Mouse (Mus musculus) forebrain, embryonic 13.5 days (tissue): ENCODE results near the gene Cebpa. TPM values are rescaled to one million over a fixed set of nuclear protein-coding genes. Genes with fewer than 3 reads are reported as not detected.
A peak's percentile ranks its signal among the peaks of the same experiment; 100 is the strongest.

Source experiments
- ATAC-seq: fragments of 200-750 bp; cut with Nextera tagmentation; 2 replicates; pipeline ENCODE4 v1.8.0; 2017
- H3K27ac ChIP-seq: fragments of 300-500 bp; sonication (generic); 2 replicates; pipeline ENCODE4 v1.5.1; 2015; ENCODE audit warnings: inconsistent platforms, mild to moderate bottlenecking, moderate library complexity
- H3K27me3 ChIP-seq: fragments of 300-500 bp; sonication (generic); 2 replicates; pipeline ENCODE4 v1.6.1; 2015; ENCODE audit warnings: mild to moderate bottlenecking, inconsistent platforms
- H3K36me3 ChIP-seq: fragments of 300-500 bp; sonication (generic); 2 replicates; pipeline ENCODE4 v1.6.1; 2015; ENCODE audit warnings: mild to moderate bottlenecking, inconsistent platforms; ENCODE audit not compliant: poor library complexity, severe bottlenecking
- H3K4me1 ChIP-seq: fragments of 300-500 bp; sonication (generic); 2 replicates; pipeline ENCODE4 v1.6.1; 2015; ENCODE audit warnings: inconsistent platforms
- H3K4me2 ChIP-seq: fragments of 300-500 bp; sonication (generic); 2 replicates; pipeline ENCODE4 v1.6.1; 2015; ENCODE audit warnings: inconsistent platforms, mild to moderate bottlenecking, moderate library complexity
- H3K4me3 ChIP-seq: fragments of 300-500 bp; sonication (generic); 2 replicates; pipeline ENCODE4 v1.5.1; 2015; ENCODE audit warnings: mild to moderate bottlenecking, inconsistent platforms
- H3K9ac ChIP-seq: fragments of 300-500 bp; sonication (generic); 2 replicates; pipeline ENCODE4 v1.6.1; 2015; ENCODE audit warnings: mild to moderate bottlenecking, inconsistent platforms
- H3K9me3 ChIP-seq: fragments of 300-500 bp; sonication (generic); replicated peaks from 2 replicates; pipeline ENCODE4 v1.6.1; 2016; ENCODE audit warnings: inconsistent platforms
- WGBS: fragments of 180-500 bp; shearing (Covaris S2); methylation state at CpG from one replicate; pipeline ENCODE4 v1.1.7; 2015; 5-methylcytosine and 5-hydroxymethylcytosine counted together
- polyA plus RNA-seq: library from polyadenylated mRNA; unstranded; fragments of >200 nt; fragmentation: Nextera tagmentation; extraction: Ambion mirVana; gene quantifications from 2 replicates; pipeline ENCODE4 v1.2.1, GENCODE M21; 2015

The Cebpa gene
- polyA plus RNA-seq: 0.24 and 0.35 TPM in 2 replicates

DNA sequence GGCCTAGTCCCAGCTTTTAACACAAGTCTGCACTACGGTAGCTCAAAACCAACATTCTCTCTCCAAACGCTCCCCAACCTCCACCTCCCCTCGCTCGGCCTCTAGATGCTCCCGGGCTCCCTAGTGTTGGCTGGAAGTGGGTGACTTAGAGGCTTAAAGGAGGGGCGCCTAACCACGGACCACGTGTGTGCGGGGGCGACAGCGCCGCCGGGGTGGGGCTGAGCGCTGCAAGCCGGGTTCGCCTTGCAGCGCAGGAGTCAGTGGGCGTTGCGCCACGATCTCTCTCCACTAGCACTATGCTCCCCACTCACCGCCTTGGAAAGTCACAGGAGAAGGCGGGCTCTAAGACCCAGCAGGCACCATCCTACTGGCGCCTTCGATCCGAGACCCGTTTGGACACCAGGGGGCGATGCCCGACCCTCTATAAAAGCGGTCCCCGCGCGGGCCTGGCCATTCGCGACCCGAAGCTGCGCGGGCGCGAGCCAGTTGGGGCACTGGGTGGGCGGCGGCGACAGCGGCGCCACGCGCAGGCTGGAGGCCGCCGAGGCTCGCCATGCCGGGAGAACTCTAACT, at the start of gene Cebpa:
Gene Cebpa, plus strand, starts transcription at position 453 of the 573 bp plus-strand sequence.
- Histone ChIP-seq H3K9ac (peak within 1 kb of the TSS; percentile 65), H3K4me3 (peak within 1 kb of the TSS; percentile 57), H3K27me3 (peaks cover 82% of the 10 kb centered on the region), H3K4me2 (peak within 1 kb of the TSS; percentile 98), H3K36me3 (no peaks in the 10 kb centered on the region), H3K4me1 (peaks cover 41% of the 10 kb centered on the region), H3K9me3 (no peaks in the 10 kb centered on the region), H3K27ac (no peak within 1 kb of the TSS)
- peak; percentile 88 for ATAC-seq
- WGBS: under 1% methylated on average over 50 of the region's 50 CpGs

DNA sequence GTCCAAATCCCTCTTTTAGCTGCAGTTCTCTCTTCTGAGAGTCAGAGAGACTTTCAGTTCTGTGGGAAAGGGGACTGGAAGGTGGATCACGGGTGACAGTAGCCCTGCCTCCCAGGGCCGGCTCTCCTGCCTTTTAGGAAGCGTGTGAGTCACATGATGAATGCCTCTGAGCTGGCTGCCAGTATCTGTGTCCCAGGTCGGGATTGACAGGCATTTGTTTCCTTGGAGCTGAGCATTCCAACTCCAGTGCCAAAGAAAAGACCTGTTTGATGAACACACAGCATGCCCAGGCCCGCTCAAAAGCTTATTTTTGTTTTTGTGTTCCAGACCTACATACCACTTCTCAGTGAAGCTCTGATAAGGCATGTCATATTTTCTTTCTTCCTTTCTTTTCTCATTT, 42.4 kb upstream of the Cebpa start:
- H3K4me3 ChIP-seq: no peak overlapping the region
- H3K4me1 ChIP-seq: 0 out of 2 replicates have a peak, but pooled peaks cover 3% of the 10 kb centered on the region
- H3K9me3 ChIP-seq: no peaks in the 10 kb centered on the region
- no peaks in the 10 kb centered on the region for H3K36me3 ChIP-seq
- no peak overlapping the region for H3K27ac ChIP-seq
- no peak overlapping the region for H3K4me2 ChIP-seq
- H3K9ac ChIP-seq: no peak overlapping the region
- WGBS: 40% methylated on average over 5 of the region's 5 CpGs
- ATAC-seq: no peak
- H3K27me3 ChIP-seq: no peaks in the 10 kb centered on the region

DNA sequence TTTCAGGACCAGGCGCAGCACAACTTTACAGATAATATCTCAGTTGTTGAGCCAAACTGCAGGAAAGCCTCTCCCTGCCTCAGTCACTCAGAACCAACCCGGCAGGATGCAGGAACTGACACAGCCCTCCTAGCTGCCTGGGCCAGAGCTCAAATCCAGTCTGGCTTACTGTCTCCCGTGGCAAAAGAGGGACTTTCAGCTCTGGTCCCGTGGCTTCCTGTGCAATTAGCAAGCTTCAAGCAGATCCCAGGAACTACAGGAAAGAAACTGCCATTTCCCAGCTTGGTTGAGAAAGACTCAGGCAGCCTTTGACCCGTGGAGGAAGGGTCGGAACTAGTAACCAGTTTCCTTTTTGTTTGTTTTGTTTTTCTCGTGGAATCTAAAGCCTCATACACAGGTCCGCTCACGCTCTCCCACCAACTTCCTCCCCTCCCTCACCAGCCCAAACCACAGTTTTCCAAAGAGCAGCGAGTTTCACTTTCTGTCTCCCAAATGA, 38.2 kb upstream of the Cebpa start:
- ATAC-seq: no peak
- Histone ChIP-seq H3K4me1 (peaks cover 7% of the 10 kb centered on the region), H3K36me3 (no peaks in the 10 kb centered on the region)

DNA sequence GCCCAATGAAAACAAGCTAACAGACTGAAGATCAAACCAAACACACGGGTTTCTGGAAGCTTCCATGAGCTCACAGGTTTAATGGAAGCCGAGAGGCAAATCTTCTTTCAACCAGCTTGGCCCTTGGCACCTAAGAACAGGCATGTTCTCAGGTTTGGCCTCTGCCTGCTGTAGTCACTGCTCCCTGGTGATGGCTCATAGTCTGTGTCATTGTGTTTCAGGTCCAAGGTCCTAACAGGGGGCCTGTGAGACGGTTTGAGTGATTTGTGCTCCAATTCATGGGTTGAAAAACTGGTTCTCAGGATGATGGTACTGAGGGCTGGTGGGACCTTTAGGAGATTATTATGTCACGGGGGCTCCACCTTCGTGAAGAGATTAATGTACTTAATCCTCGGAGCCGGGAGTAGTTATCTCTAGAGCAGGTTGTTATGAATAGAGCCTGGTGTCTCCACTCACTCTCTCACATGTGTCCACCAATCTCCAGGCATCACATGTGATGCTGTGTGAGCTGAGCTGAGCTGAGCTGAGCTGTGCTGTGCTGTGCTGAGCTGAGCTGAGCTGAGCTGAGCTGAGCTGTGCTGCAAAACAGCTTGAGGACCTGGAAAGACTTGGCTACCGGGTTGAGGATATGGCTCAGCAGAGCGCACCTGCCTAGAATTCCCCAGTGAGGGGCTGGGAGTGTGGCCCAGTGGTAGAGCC, 37.5 kb upstream of the Cebpa start:
- WGBS: 75% methylated on average over 9 of the region's 9 CpGs

More for the DNA sequence above, 38.2 kb upstream of the Cebpa start:
- Histone ChIP-seq H3K27ac (no peak overlapping the region; the same call in 1 of the 2 replicates), H3K4me3 (no peak overlapping the region), H3K9me3 (no peaks in the 10 kb centered on the region), H3K27me3 (0 out of 2 replicates have a peak, but pooled peaks cover 4% of the 10 kb centered on the region), H3K9ac (no peak overlapping the region), H3K4me2 (no peak overlapping the region)
- WGBS: 51% methylated on average over 10 of the region's 10 CpGs

DNA sequence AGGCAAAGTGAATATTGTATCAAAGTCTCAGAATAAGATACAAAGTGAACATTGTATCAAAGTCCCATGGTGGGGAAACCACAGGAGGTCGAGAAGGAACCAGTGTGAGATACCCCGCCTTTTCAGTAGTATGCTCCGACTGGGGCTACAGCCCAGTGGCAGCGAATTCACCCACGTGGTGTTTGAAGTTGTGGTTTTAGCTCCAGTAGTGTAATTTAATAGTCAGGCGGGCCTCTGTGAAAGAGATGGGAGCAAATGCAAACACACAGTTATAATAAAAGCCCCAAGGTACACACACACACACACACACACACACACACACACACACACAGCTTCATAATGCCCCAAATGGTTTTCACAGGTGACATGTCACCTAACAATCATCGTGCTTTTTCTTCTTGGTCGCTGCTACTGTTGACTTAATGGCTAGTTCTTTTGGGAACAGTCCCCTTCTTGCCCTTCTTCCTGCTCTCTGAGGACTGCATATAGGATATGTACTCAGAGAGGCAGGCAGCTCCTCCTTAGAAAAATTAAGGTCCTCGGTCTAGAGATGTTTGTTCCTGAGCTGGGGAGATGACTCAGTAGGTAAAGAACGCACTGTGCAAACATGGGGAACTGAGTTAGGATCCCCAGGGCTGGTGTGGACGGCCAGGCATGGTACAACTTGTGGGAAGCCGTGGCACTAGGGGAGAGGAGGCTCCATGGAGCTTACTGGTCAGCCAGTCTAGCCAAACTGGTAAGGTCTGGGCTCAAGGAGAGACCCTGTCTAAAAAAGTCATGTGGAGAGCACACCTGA, 34.3 kb upstream of the Cebpa start:
- Histone ChIP-seq H3K9ac (no peak overlapping the region), H3K9me3 (no peaks in the 10 kb centered on the region), H3K4me2 (no peak overlapping the region), H3K4me1 (peaks cover 23% of the 10 kb centered on the region), H3K36me3 (no peaks in the 10 kb centered on the region), H3K4me3 (no peak overlapping the region), H3K27me3 (0 out of 2 replicates have a peak, but pooled peaks cover 4% of the 10 kb centered on the region), H3K27ac (no peak overlapping the region)
- WGBS: 82% methylated on average over 12 of the region's 12 CpGs
- no peak for ATAC-seq

More for the DNA sequence above, 37.5 kb upstream of the Cebpa start:
- Histone ChIP-seq H3K4me1 (peaks cover 14% of the 10 kb centered on the region), H3K27ac (no peak overlapping the region), H3K9ac (no peak overlapping the region), H3K9me3 (no peaks in the 10 kb centered on the region), H3K4me3 (no peak overlapping the region), H3K27me3 (0 out of 2 replicates have a peak, but pooled peaks cover 4% of the 10 kb centered on the region), H3K36me3 (no peaks in the 10 kb centered on the region), H3K4me2 (no peak overlapping the region)
- ATAC-seq: no peak

DNA sequence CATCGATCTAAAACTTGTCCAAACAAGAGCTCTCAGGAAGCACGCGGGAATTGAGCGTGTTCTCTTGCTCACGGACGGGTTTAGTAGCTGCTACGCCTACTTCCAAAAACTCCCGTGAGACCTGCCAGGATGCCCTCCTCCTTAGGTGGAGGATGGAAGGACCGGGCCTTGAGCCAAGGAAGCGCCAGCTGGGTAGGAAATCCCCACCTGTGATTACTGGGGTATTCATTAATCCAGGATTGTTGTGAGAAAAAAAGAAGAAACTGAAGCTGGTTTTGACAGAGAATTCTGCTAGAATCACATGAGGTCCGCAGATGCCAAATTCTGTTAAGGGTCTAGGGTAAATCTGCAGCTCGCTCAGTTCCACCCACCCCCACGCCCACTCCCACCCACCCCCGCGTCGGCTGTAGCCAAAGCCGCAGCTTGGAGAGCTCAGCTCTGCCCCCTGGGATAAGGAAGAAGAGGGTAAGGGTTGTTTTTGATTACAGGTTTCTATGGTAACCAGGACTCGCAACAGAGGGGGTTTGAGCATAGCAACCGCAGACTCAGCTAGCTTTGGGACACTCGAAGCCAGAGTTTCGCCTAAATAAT, 32.7 kb upstream of the Cebpa start:
- ATAC-seq: peak; percentile 83
- H3K4me2 ChIP-seq: peak overlapping the region; percentile 57
- peak overlapping the region; percentile 23 for H3K4me3 ChIP-seq
- 0 out of 2 replicates have a peak overlapping the region, but pooled peaks have one; percentile 8 for H3K9ac ChIP-seq
- H3K27me3 ChIP-seq: 0 out of 2 replicates have a peak, but pooled peaks cover 4% of the 10 kb centered on the region
- peak overlapping the region; percentile 14; the same call in 1 of the 2 replicates for H3K27ac ChIP-seq
- peaks cover 20% of the 10 kb centered on the region for H3K4me1 ChIP-seq
- no peaks in the 10 kb centered on the region for H3K36me3 ChIP-seq
- no peaks in the 10 kb centered on the region for H3K9me3 ChIP-seq
- WGBS: 1% methylated on average over 21 of the region's 21 CpGs

DNA sequence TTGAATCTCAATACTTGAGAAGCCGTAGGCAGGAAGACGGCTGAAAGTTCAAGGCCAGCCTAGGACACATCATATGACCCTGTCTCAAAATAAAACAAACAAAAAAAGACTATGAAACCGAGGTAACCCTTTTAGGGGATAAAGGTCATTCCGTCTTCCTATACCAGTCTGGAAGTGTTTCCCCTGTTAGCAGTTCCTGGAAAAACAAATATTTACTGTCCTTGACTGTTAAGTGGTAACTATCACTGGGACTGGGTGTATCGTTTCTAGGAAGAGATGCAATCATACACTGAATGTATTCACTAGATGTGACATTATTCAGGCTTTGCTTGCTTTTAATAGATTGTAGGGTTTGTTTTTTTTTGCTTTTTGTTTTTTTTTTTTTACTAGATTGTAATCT, 28.5 kb upstream of the Cebpa start:
- 88% methylated on average over 5 of the region's 5 CpGs for WGBS
- Histone ChIP-seq H3K27me3 (no peaks in the 10 kb centered on the region), H3K4me2 (no peak overlapping the region), H3K4me3 (no peak overlapping the region), H3K9me3 (no peaks in the 10 kb centered on the region), H3K4me1 (peaks cover 17% of the 10 kb centered on the region), H3K27ac (no peak overlapping the region), H3K36me3 (no peaks in the 10 kb centered on the region), H3K9ac (no peak overlapping the region)
- no peak for ATAC-seq

DNA sequence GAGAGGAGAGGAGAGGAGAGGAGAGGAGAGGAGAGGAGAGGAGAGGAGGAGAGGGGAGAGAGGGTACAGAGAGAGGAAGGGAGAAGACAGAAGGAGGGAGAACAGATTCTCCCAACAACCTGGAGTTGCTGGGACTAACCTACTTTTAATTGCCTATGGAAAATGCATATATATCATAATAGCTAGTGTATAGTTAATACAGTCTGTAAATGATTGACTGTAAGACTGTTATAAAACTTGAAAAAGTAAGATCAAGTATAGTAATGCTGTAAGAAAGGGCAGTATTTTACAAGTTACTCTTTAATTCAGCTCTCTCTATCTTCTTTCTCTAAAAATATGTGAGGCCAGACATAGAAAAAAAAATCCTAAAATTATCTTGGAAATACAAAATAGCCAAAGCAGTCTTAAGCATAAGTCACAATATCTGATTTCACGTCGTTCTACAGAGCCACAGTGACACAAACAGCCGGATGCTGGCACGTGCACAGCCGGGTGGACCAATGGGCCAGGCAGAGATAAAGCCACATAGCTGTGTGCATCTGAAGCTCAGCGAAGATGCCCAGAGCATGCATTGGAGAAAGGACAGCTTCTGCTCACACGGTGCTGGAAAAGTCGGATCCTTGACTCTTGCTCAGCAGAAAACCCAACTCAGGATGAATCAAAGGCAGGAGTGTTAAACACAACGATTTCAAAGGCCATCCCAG, 24.0 kb upstream of the Cebpa start:
- H3K27ac ChIP-seq: no peak overlapping the region
- no peaks in the 10 kb centered on the region for H3K4me1 ChIP-seq
- no peaks in the 10 kb centered on the region for H3K27me3 ChIP-seq
- WGBS: 80% methylated on average over 9 of the region's 9 CpGs
- no peaks in the 10 kb centered on the region for H3K36me3 ChIP-seq
- H3K4me2 ChIP-seq: no peak overlapping the region
- H3K9ac ChIP-seq: no peak overlapping the region
- H3K4me3 ChIP-seq: no peak overlapping the region
- no peak for ATAC-seq
- no peaks in the 10 kb centered on the region for H3K9me3 ChIP-seq

DNA sequence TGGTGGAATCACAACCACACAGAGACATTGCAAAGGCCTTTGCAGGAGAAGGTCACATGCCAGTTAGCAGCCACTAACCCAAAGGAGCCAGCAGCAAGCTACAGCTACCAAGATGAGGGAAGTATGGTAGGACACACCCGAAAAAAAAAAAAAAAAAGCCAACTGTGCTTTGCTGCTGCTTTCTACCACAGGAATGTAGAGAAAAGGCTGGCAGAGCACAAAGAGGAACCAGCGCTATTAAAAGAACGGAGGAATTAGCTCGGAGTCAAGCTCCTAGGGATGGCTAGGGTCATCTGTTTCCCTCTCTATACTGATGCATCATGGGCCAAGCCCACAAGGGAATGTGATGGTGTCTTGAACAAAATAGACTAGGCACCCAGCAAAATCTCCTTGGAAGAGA, 20.3 kb upstream of the Cebpa start:
- no peak overlapping the region for H3K9ac ChIP-seq
- ATAC-seq: no peak
- no peak overlapping the region for H3K27ac ChIP-seq
- 82% methylated on average over 4 of the region's 4 CpGs for WGBS
- no peaks in the 10 kb centered on the region for H3K36me3 ChIP-seq
- H3K4me1 ChIP-seq: no peaks in the 10 kb centered on the region
- H3K27me3 ChIP-seq: no peaks in the 10 kb centered on the region
- 0 out of 2 replicates have a peak, but pooled peaks cover 3% of the 10 kb centered on the region for H3K9me3 ChIP-seq
- no peak overlapping the region for H3K4me3 ChIP-seq
- H3K4me2 ChIP-seq: no peak overlapping the region

DNA sequence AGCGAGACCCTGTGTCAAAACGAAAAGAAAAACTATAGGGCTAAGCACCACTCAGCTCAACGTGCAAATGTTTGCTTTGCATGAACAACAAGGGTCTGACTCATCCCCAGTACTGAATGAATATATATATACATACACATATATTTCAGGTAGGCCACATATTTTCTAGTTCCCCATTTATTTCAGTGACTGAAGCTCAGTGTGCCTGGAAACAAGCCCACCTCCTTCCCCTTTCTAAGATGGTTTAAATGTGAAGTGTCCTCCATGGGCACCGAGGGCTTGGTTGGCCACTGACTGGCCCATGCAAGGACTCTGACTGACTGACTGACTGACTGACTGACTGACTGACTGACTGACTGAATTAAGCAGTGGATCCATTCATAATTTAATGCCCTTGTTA, 19.6 kb upstream of the Cebpa start:
- H3K4me3 ChIP-seq: no peak overlapping the region
- no peaks in the 10 kb centered on the region for H3K4me1 ChIP-seq
- no peak overlapping the region for H3K4me2 ChIP-seq
- no peaks in the 10 kb centered on the region for H3K27me3 ChIP-seq
- no peak overlapping the region for H3K9ac ChIP-seq
- 91% methylated on average over 4 of the region's 4 CpGs for WGBS
- no peak overlapping the region for H3K27ac ChIP-seq
- H3K9me3 ChIP-seq: 0 out of 2 replicates have a peak, but pooled peaks cover 3% of the 10 kb centered on the region
- H3K36me3 ChIP-seq: no peaks in the 10 kb centered on the region
- no peak for ATAC-seq

DNA sequence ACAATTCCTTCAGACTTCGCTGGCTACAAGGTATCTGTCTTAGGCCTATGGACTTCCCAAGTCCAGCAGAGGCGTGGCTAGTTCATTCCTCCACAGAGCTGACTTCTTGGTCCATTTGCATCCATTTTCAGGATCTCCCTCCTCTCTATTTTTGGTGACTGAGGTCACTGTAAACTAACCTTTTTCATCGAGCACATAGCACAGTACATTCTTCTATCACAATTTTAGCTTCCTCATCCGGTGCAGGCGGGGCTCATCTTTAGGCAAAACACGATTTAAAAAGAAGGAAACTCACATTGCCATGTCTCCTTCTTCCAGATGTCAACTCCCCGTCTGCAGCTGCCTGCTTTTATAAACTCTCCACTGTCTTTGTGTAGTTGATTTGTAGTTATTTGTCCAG, 12.5 kb upstream of the Cebpa start:
- no peaks in the 10 kb centered on the region for H3K36me3 ChIP-seq
- 84% methylated on average over 7 of the region's 7 CpGs for WGBS
- H3K9ac ChIP-seq: no peak overlapping the region
- H3K27me3 ChIP-seq: no peaks in the 10 kb centered on the region
- no peaks in the 10 kb centered on the region for H3K9me3 ChIP-seq
- no peaks in the 10 kb centered on the region for H3K4me1 ChIP-seq
- H3K27ac ChIP-seq: no peak overlapping the region
- ATAC-seq: no peak
- no peak overlapping the region for H3K4me2 ChIP-seq
- no peak overlapping the region for H3K4me3 ChIP-seq
